Mouse (Mus musculus) adrenal gland, postnatal 10 days (tissue): Measurements from ENCODE around the gene Calm5. TPM values are rescaled to one million over a fixed set of nuclear protein-coding genes. Genes with fewer than 3 reads are reported as not detected.

ENCODE experiments used
- total RNA-seq, 2 experiments: library from RNA; stranded (reverse); gene quantifications; 2 replicates each; pipeline ENCODE4 v1.2.3; 2021

Gene Calm5
- total RNA-seq, 2 experiments from 2014 or later, result not detected

Other genes with a start within 250 kb of the Calm5 start
- 10 to 100 TPM; 18.7 to 27.2 TPM for gene Fam208b, start 243.1 kb upstream of the Calm5 start, total RNA-seq
- 10 to 100 TPM; 11.1 to 12.4 TPM for gene Asb13, start 220.1 kb upstream of the Calm5 start, total RNA-seq
- not detected for gene Calml3, start 49.9 kb upstream of the Calm5 start, total RNA-seq
- not detected for gene Calm4, start 16.4 kb upstream of the Calm5 start, total RNA-seq
- gene Net1, start 64.0 kb downstream of the Calm5 start, total RNA-seq, result 10 to 100 TPM; 56.1 to 98.2 TPM
- not detected for gene Tubal3, start 64.1 kb downstream of the Calm5 start, total RNA-seq
- not detected for gene Ucn3, start 91.2 kb downstream of the Calm5 start, total RNA-seq
- 10 to 100 TPM; 18.1 to 35.3 TPM for gene Akr1c14, start 194.8 kb downstream of the Calm5 start, total RNA-seq